Mouse (Mus musculus) gastrocnemius, adult 2 months (tissue): ENCODE measurements around the gene Ngfr. TPM values are rescaled to one million over a fixed set of nuclear protein-coding genes. Genes with fewer than 3 reads are reported as not detected.

Source experiments
- DNase-seq: peaks from one replicate; pipeline ENCODE4 v3.0.0; 2022
- H3K27ac ChIP-seq: fragments of 200-600 bp; 2 replicates; pipeline ENCODE4 v1.8.1; 2022; ENCODE audit warnings: mild to moderate bottlenecking
- H3K4me3 ChIP-seq: fragments of 200-600 bp; 2 replicates; pipeline ENCODE4 v1.8.1; 2022; ENCODE audit warnings: mild to moderate bottlenecking, moderate library complexity
- CTCF ChIP-seq: fragments of 200-600 bp; IDR thresholded peaks from 2 replicates; pipeline ENCODE4 v1.8.1; 2022; ENCODE audit warnings: antibody characterized with exemption, mild to moderate bottlenecking, moderate library complexity
- intact Hi-C: fragments of 180-260 bp; cut with DNase I; formaldehyde crosslinking; loops from one replicate; pipeline ENCODE4 v1.15.1; 2025
- total RNA-seq, 2 experiments: library from RNA; stranded (reverse); gene quantifications; 2 replicates each; pipeline ENCODE4 v1.2.3; 2021

Ngfr gene
- total RNA-seq, 2 experiments from 2014 or later = 0.13 to 0.31 TPM

GRCm38 (mm10) chr11:95519996-95520395 is 67.5 kb downstream of the Ngfr start:
- DNase-seq = no peak
- no peak overlapping the region for H3K27ac ChIP-seq
- intact Hi-C loops = loop anchor here (1.0 to 5.0 kb wide), 3 partner anchors 208 to 403 kb away; partner anchors contain the start of gene Kat7
- TF ChIP-seq CTCF = no peak
- no peak overlapping the region for H3K4me3 ChIP-seq

DNA sequence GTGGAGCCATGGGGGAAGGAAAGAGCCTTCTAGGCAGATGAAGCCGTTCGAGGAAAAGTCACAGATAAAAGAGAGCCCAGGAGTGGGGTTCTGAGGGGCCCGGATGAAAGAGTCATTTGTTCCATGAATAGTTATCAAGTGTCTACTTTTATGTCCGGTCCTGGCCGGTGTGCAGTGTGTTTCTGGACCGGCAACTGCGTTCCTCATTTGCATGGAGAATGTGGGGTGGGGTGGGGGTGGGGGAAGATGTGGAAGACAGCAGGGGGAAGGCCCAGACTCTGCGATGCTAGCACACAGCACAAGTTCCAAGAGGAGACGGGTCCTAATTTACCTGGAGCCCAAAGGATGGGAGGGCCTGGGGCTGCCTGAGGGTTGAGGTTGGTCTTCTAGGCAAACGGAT is 68.2 kb downstream of the Ngfr start:
- no peak for TF ChIP-seq CTCF

More for the DNA sequence above, 68.2 kb downstream of the Ngfr start:
- no peak for DNase-seq
- Histone ChIP-seq H3K27ac (no peak overlapping the region), H3K4me3 (no peak overlapping the region)
- intact Hi-C loops = no loop called here

Other genes with a start within 250 kb of the Ngfr start
- gene Slc35b1, start 203.0 kb downstream of the Ngfr start, total RNA-seq = 10 to 100 TPM; 42.4 to 49.5 TPM
- gene Spop, start 173.7 kb downstream of the Ngfr start, total RNA-seq = 100 to 1,000 TPM; 190 to 208 TPM
- under 1 TPM; 0.20 to 0.23 TPM for gene Nxph3, start 73.2 kb downstream of the Ngfr start, total RNA-seq
- 100 to 1,000 TPM; 162 to 201 TPM for gene Phb, start 79.2 kb upstream of the Ngfr start, total RNA-seq
- gene Zfp652, start 124.9 kb upstream of the Ngfr start, total RNA-seq = 100 to 1,000 TPM in 1 of 2 experiments, 10 to 100 TPM in 1; 94.6 to 110 TPM
- under 1 TPM; 0.28 to 0.45 TPM for gene B130006D01Rik, start 135.9 kb upstream of the Ngfr start, total RNA-seq
- 100 to 1,000 TPM; 274 to 394 TPM for gene Phospho1, start 236.8 kb upstream of the Ngfr start, total RNA-seq
- 1 to 10 TPM; 2.6 to 7.6 TPM for gene Gngt2, start 249.5 kb upstream of the Ngfr start, total RNA-seq